Mouse (Mus musculus) Muller cell, postnatal 12 days (primary cell): ENCODE results near the gene Ccr1.
A peak's percentile ranks its signal among the peaks of the same experiment; 100 is the strongest.

Experiments
- DNase-seq: peaks from one replicate; pipeline ENCODE4 v3.0.0-alpha.2; 2015; ENCODE audit errors: inconsistent ontology term

Ccr1 gene

GRCm38 (mm10) chr9:123927281-123927960 lies 41.1 kb downstream of the Ccr1 start:
- DNase-seq, result no peak

GRCm38 (mm10) chr9:123926041-123926440 lies 42.5 kb downstream of the Ccr1 start:
- DNase-seq, result peak; percentile 35

DNA sequence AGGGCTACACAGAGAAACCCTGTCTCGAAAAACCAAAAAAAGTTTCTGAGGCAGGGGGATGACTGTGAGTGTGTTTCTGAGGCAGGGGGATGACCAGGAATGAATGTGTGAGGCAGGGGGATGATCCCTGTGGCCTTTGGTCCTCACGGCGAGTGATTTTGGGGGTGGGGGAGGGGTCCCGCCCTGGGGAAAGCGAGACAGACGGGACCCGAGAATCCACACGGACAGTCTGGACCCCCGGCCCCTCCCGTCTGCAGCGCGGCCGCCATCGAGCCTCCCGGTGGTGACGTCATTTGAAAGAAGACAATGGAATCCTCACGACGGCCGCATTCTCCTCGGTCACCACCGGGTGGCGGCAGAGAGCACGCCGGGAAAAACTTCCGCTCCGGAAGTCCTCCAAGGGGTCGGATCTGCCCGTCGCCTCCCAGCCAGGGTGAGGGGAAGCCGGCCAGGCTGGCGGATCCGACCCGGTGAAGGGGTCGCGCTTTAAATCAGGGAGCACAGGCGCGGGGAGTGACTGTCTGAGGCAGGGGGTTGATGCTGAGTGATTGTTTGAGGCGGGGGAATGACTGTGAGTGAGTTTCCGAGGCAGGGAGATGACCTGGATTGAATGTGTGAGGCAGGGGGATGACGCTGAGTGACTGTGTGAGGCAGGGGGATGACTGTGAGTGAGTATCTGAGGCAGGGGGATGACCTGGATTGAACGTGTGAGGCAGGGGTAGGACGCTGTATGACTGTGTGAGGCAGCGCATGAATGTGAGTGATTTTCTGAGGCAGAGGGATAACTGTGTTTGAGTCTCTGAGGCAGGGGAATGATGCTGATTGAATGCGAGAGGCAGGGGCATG lies 43.2 kb downstream of the Ccr1 start:
- peak; percentile 71 for DNase-seq

DNA sequence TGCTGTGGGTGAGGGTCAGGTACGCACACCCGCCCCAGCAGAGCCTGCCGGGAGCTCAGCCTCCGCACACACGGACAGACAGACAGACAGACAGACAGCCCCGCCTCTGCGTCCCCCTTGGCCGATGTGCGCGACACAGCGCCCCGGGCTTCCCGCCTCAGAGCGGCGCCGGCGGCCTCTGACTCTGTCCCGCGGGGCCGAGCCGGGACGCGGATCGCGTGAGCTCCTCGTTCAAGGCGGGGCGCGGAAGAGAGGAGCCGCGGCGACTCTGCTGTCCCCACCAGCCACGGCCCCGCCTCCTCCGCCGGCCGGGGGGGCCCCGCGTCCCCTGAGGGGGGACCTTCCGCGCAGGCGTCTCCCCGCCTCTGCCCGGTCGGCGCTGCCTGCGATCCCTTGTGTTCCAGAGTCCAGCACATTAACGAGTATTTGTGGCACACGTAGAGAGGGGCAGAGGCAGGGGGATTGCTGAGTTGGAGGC lies 43.9 kb downstream of the Ccr1 start:
- DNase-seq, result peak; percentile 97

GRCm38 (mm10) chr9:123924035-123924434 lies 44.5 kb downstream of the Ccr1 start:
- peak; percentile 79 for DNase-seq

DNA sequence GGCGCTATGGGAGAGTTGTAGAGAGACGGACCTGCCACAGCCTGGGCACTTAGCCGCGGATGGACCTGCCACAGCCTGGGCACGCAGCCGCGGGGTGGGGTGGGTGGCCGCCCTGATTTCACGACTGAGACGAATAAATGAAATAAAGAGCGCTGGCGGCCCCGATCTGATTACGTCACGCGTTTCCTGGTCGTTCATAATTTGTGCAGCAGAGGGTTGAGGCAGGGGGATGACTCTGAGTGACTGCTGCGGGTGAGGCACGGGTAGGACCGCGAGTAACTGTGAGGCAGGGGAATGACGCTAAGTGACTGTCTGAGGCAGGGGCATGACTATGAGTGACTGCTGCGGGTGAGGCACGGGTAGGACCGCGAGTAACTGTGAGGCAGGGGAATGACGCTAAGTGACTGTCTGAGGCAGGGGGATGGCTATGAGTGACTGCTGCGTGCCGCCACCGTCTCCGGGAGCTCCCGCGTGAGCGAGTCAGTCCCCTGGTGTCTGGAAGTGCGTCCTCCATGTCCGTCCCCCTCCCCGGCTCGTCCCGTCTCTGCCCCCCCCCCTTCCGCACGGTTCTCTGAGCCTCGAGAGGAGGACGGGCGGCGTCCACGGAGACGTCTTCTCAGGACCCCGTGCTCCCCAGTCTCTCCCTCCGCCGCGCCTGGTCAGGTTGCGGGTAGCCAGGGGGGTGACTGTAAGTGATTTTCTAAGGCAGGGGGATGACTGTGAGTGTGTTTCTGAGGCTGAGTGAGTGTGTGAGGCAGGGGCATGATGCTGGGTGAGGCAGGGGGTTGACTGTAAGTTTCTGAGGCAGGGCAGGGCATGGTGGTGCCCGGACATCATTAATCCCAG lies 45.1 kb downstream of the Ccr1 start:
- peak; percentile 49 for DNase-seq
